Mouse (Mus musculus) ES-CJ7 (cell line): Measurements from ENCODE around the gene Bloc1s2.

ENCODE experiments used
- DNase-seq: peaks from one replicate; pipeline ENCODE4 v3.0.0; 2011; ENCODE audit warnings: low read depth, low spot score

Gene Bloc1s2

DNA sequence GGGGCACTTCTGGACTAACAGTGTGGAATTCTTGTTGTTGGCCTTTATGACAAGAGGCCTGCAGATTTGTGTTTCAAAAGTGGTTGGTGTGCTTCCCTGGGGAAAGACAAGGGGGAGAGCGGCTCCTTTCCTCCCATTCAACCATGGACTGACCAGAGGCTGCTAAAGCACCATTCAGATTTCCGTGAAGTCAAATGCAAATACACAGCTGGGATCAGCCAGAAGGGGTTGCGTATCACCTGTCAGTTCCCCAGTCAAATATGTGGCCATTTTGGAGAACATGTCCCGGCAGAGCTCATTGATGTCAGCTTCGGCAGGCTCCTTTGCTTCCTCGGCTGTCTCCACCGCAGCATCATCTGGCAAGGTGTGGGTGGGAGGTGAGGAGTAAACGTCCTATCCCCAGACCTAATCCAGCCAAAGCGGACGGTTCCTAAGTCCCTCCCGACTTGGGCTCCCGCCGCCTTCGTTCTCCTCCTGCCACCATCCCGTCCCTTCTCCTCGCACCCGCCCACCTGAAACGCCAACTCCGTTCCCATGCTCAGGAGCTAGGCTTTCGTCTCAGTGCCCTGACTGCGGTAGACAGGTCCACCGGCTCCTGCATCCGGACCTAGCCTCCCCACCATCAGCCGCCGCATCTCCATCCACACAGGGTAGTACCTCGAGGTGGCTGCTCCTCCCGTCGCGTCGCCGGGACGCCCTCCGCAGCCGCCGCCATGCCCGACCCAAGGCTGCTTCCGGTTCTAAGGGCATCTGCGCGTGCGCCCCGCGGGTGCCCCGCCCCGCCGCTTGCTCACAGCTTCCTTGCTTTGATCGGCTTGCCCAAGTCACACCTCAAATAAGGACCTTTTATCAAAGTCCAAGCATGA lies at the start of gene Bloc1s2:
Bloc1s2 (minus strand) TSS at position 745 of the 866 bp plus-strand sequence.
- DNase-seq: peak; percentile 85

DNA sequence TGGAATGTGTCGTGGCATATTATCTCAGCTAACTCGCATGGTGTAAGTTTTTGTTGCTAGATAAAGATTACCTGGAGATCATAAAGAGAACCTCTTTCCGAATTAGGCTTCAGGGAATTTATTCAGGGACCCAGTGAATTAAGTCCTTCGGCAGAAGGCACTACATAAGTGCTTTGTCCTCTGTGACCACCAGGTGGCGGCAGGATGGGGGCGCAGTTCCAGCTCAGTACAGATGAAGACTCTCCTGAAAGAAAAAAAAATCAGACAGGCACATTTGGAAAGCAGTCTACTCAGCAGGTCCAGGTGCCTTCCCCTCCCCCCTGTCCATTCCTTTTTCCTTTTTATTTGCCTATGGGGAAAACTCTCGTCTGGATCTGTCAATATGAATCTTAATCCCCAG lies 48.9 kb upstream of the Bloc1s2 start:
- DNase-seq: peak; percentile 68

DNA sequence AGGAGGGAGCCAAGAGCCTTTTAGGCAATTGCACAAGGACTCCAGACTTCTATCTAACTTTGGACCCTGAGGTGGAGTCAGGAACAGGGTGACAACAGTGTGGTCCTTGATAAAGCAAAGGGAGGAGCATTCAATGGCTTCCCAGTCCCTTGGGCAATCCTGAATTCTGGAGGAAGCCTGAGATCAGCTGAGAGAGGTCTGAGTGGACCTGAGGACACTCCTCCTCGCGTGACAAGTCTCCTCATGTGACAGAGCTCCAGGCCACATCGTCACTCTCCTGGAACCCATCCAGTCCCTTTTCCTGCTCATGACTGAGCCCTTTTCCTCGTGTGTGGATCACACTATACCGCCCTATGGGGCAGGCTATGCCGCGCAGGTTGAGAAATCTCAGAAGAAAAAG lies 47.7 kb upstream of the Bloc1s2 start:
- DNase-seq: no peak

DNA sequence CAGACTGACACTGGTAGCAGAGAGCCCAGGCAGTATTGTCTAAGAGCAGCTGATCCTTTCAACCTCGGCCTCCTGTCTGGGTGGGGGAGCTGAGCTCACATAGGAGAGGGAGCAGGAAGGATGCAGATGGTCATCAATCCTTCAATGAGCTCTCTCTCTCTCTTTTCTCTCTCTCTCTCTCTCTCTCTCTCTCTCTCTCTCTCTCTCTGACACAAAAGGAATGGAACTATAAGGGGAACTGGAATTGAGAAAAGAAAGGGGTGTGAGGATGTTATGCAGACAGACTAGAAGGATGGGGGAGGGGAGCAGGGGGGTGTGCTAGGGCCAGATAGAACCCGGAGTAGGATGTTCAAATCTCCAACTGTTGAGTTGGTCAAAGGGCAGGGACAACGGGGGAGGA lies 46.1 kb upstream of the Bloc1s2 start, which contains the start of gene Pkd2l1:
Pkd2l1 (minus strand) TSS at position 101 of the 400 bp plus-strand sequence.
- no peak for DNase-seq

DNA sequence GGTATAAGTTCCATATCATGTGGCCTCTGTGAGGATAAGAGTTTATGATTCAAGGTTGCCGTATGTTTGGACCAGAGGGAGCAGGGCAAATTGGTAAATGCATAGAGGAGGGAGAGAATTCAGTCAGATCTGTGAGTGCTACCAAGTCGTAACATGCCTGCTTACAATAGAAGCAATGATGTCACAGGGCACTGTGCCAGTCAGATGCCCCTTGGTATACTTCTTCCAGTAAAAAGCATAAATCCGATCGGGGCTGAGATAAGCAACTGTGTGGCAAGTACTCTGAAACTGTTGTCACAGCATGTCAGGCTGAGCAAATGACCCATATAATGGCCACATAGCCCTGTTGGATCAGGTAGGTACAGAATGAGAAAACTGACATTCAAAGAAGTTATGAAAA lies 42.8 kb upstream of the Bloc1s2 start:
- no peak for DNase-seq

DNA sequence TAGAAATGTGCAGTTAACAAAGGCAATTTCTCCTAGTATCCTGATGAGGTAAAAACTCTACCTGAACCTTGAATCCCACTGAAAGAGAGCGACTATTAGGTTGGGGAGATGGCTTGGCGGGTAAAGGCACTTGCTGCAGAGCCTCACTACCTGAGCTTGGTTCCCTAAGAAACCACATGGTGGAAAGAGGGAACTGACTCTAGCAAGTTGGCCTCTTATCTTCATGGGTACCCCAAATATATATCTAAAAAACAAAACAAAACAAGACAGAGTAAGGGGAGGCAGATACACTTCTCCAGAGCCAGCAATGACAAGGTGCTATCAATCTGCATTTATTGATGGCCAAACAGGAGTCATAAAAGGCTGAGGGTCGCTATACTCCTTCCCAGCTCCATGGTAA lies 37.7 kb upstream of the Bloc1s2 start:
- DNase-seq: no peak

DNA sequence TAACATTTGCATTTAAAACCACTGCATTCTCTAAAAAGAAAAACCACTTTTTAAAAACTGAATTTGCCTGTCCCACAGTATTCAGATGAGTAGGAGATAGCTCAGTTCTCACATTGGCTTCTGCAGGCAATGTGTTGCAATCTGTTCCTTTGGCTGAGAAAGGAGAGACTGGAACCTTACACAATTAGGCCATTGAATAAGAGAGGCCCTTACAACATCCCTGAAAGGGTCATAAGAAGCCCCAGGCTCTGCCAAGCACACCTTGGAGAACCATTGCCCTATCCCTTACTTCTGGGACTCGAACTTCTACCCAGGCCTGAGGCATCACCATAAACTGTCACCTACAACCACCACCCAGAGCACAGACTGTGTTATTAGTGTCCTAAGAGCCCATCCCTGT lies 34.3 kb upstream of the Bloc1s2 start:
- DNase-seq: no peak

DNA sequence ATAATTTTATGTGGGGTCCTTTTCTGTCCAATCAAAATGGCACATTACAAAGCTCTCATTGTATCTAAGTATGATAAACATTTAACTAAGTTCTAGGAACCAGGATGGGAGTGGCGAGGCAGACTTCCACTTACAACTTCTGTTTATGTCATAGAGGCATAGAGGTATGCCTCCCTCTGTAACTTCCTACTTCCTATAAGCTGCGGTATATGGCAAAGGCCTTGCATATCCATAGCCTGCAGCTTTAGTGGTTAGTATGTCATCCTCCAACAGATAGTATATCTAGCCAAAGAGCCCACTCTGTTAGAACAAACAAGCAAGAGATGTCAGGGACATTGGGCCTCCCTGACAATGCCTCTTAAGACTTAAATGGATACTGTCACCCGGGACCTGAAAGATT lies 30.5 kb upstream of the Bloc1s2 start:
- no peak for DNase-seq

DNA sequence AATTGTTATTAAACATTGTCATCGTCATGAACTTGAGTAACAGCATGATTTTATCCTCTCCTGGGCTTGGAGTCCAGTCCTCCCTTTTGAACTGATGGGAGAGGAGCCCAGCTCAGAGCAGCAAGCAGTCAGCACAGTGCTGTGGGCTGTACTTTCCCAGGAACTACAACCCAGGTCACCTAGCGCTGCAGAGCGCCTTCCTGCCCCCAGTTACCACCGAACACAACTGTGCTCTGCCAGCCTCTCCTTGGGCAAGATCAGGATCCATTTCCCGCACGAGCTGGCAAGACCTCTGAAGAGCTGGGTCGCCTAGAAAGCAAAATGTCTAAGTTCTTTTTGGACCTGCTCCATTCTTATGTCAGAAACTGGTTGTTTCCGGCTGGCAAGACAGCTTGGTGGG lies 28.6 kb upstream of the Bloc1s2 start:
- DNase-seq: no peak

DNA sequence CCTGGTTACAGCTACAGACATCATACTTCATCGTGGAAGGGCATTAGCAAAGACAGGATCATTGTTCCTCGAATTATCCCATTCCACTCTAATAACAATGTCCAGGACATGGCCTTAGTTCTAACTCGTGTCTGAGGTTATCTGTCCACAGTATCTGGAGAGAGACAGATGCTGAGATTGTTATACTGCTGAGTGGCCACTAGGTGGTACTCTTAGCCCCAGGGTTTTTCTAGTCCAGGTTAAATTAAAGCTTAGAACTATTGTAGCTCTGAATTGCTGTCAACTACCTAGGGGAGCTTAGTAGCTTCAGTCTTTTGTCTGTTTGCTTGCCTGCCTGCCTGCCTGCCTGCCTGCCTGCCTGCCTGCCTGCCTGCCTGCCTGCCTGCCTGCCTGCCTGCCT lies 15.3 kb upstream of the Bloc1s2 start:
- DNase-seq: peak; percentile 64

DNA sequence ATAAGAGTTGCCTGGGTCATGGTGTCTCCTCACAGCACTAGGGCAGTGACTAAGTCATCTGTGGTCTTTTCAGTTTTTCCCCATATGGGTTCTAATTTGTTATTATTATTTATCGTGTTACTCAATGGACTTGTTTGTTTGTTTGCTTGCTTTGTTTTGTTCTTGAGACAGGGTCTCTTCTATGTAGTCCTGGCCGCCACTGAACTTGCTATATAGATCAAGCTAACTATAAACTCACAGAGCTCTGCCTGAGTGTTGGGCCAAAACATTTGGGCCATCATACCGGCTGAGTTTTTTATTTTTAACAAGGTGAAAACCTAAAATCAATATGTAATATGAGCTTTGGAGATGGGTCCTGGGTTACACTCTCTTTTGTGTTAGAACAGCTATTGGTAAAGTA lies 13.1 kb upstream of the Bloc1s2 start:
- no peak for DNase-seq

DNA sequence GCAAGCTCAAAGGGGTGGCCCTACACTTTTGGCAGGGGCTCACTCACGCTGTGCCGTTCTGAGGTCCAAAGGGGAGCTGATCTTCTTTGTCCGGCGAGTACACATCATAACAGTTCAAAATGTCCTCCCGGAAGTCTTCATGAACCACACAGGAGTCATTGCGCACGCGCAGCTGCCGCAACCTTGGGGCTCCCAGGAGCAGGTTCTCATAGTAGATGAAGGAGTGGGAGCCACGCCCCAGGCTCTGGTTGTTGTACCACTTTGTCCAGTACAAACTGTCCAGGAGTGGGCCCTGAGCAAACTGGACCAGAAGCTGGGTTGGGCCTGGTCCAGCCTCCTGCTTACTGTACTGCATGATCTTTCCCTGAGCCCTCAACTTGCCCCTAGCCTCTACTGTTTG lies 10.8 kb upstream of the Bloc1s2 start:
- DNase-seq: no peak

DNA sequence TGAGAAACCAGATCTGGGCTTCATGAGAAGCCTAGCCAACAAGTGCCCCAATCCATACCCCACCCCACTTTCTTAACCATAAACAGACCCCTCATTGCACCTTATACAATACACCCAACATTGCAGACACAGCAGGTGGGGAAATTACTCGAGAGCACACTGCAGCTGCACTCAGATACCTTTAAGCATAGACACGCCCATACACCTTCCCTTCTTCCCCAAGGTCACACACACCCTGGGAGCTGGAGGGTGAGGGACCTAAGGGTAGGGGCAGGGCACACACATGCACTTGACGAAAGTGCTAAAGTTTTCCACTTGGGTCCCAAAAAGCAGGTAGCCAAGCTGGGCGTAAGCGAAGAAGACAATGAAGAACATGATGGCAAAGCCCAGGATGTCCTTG lies 7.5 kb upstream of the Bloc1s2 start:
- DNase-seq: peak; percentile 61

DNA sequence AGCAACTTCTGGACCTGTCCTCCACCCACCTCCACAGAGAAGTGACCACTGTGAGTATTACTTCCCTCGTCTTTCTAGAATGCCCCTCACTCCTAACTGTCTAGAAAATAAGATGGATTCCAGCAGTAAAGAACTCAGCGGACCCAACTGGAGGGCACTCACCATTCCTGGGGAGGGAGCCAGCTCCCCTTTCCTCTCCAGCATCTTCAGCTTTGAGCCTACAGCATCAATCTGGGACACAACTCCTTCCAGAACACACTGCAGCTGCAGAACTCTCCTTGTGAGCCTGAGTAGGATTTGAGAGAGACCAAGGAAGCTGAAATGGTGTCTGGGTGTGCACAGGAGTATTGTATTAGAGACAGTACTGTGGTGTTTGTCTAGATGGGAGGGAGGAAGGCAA lies 2.7 kb upstream of the Bloc1s2 start:
- DNase-seq: no peak

DNA sequence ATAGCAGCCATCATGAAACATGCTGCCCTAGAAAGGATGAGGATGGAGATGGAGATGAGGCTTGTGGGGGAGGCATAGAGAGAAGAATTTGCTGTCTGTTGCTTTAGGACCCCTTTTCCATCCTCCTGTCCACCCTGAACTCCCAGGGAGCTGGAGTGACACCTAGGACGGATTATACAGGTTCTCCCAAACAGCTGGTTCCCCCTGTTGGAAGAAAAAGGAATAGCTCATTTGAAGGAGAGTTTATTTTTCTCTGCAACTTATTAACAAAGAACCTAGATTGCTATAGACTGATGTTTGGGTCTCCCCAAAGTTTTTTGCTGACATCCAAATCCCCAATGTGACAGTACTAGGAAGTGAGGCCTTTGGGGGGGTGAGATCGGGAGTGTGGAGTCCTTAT lies 2.1 kb upstream of the Bloc1s2 start:
- no peak for DNase-seq

DNA sequence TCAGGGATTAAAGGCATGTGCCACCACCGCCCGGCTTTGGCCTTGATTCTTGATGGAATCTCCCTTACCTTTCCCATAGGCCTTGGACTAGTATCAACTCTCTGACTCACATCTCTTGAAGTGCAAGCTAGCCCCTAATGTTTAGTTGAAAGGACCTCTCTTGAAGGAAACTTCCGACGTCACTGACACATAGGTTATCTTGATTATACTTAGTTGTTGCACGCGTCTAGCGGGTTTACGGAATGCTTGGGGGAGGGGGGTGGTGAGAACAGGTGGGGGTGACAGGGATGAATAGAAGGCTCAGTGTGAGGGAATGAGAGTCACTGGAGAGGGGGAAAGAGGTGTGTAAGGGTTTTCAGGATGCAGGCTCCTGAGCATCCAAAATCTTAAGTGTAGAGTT lies 705 bp upstream of the Bloc1s2 start:
- DNase-seq: no peak

DNA sequence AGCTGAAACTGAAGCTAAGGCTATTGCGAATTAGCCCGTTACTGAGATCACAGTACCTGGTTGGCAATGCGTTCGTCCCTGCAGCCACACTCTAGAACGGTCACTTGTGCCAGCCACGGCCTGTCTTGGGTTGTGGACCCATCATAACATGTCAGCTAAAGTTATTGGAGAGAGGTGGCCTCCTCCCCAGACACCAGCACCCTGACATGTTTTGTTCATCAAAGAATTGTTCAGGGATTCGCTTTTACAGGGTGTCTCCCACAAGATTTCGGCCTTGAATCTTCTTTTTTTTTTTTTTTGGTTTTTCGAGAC lies 278 bp upstream of the Bloc1s2 start:
- DNase-seq: no peak

DNA sequence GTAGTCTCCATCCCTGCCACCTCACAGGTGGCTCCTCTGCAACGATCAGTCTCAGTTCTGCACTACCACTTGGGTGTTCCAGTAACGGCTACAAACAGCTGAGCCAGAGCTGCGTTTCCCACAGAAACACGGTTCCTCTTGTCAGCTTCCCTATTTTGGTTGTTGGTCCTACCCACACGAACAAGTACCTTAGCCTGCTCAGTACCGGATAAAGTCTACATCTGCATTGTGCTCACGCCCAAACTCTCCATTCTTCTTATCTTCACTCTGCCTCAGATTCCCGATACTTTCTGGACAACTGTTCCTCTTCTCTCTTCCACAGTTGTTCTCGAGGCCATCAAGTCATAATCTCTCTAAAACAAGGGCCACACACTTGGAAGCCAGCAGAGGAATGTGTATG lies 1.9 kb downstream of the Bloc1s2 start:
- no peak for DNase-seq

DNA sequence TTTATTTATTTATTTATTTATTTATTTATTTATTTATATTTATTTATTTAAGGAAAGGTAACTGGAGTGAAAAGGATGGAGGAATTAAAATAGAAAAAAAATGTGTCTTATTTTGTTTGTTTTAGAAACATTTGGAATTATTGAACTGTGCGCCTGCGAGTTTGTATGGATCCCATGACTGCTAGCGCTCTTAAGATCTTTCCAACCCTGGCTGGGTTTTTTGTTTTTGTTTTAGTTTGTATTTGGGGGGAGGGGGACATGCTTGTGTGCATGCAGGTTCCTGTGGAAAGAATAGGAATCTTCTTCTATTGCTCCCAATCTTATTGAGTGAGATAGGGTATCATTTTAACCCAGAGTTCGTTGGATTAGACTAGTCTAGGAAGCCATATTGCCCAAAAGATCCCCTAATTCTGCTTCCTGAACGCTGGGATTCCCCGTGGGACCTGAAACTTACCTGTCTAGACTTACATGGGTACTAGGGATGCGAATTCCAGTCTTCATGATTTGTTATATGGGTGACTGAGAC lies 10.2 kb downstream of the Bloc1s2 start:
- DNase-seq: no peak

DNA sequence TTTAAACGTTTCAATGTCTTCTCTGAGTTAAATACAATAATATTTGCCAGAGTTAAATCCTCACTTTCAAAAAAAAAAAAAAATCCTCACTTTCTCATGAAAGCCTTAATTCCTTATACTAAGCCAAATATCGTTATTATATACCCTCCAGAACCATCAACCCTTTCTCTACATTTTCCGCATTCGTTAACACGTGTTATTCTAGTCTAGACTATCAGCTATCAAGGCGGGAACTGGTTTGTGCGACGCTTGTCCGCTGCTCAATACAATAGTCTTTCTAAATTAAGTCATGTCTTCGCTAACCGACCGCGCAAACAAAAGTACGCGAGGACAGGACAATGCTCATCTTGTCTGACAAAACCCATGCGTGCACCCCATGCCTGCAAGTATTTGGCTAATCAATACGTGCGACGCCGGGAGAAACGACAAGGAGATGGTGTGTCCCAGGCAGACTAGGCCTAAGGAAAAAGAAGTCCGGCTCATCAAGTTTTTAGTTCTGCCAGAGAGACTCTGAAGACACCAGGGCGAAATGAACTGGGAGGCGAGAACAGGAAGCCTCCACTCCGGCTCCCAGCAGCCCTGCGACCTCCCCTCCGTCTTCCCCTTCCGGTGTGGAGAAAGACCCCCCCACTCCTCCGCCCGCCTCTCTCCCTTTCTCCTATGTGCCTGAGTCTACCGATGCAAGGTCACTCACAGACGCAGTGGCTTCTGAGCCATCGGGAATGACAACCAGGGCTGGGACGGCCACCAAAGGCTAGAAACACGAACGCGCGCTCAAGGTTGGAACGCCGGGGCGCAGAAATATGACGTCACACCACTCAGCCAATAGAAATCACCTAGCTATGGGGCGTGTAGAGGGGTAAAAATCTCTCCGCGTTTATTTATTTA lies 10.9 kb downstream of the Bloc1s2 start, which contains the start of gene Cwf19l1:
Cwf19l1 (minus strand) TSS at position 805 of the 888 bp plus-strand sequence.
- DNase-seq: peak; percentile 88

DNA sequence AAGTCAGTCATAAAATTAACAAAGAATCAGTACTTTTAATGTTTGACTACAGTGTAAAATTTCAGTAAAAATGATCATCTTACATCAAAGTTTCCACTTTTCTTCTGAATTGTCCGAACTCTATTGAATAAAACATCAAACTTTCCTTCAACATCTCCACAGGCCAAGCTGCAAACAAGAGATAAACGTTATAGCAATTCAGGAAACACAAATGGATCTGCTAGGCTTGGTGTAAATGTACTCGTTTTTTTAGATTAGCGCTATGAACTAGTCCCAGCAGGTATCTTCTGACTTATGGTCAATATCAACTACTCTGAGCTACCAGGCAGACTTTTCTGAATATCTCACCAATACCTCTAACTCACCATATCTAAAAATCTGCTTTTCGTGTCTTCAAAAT lies 13.3 kb downstream of the Bloc1s2 start:
- no peak for DNase-seq

DNA sequence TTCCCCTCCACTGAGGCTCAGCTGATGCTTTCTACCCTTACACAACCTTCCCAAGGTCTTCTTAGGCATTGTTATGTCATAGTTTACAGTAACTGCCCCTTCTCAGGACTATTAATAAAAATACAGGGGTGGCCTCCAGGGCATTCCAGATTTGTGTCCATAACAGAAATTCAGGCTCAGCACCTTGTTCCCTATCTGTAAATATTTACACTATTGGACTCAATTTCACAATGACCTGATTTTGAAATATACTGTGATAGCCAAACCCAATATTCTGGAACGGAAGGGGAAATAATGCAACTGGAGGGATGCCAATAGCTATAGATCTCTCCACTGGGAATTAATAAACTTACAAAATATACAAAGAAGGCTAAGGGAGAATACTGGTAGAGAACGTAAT lies 17.7 kb downstream of the Bloc1s2 start:
- DNase-seq: no peak
